Mouse (Mus musculus): ENCODE data around the gene Neurl2. TPM values are rescaled to one million over a fixed set of nuclear protein-coding genes. Genes with fewer than 3 reads are reported as not detected.
"Not testable (repeated sequence)": the region's sequence is repeated elsewhere in the genome, so short reads cannot be mapped to it uniquely, and the experiment has no call there.

Gene Neurl2
- polyA plus RNA-seq, 1 experiment from 2014 or later = 44.5 TPM

GRCm38 (mm10) chr2:164868491-164868890, 35.2 kb upstream of the Neurl2 start:
- Histone ChIP-seq H3K27ac (replicated peaks) (no peak overlapping the region), H3K4me1 (peaks cover 21% of the 10 kb centered on the region), H3K4me3 (no peak overlapping the region), H3K36me3 (no peaks in the 10 kb centered on the region; the same call in 1 of the 2 replicates), H3K9ac (no peak overlapping the region), H3K27me3 (replicated peaks) (no peaks in the 10 kb centered on the region), H3K9me3 (0 out of 2 replicates have a peak, but pooled peaks cover 5% of the 10 kb centered on the region), H3K4me2 (no peak overlapping the region)
- ATAC-seq (ENCODE audit: extremely low read depth, insufficient number of reproducible peaks, low FRiP score, low TSS enrichment) = no peak
- 63% methylated on average over 7 of the region's 7 CpGs for WGBS

GRCm38 (mm10) chr2:164867566-164867965, 34.3 kb upstream of the Neurl2 start:
- no peaks in the 10 kb centered on the region; the same call in 1 of the 2 replicates for H3K36me3 ChIP-seq
- H3K9ac ChIP-seq = no peak overlapping the region
- 0 out of 2 replicates have a peak, but pooled peaks cover 5% of the 10 kb centered on the region for H3K9me3 ChIP-seq
- ATAC-seq (ENCODE audit: extremely low read depth, insufficient number of reproducible peaks, low FRiP score, low TSS enrichment) = no peak
- H3K4me2 ChIP-seq = no peak overlapping the region
- H3K4me1 ChIP-seq = peaks cover 25% of the 10 kb centered on the region
- no peak overlapping the region for H3K4me3 ChIP-seq
- H3K27ac ChIP-seq (replicated peaks) = peak overlapping the region; percentile 94
- H3K27me3 ChIP-seq (replicated peaks) = no peaks in the 10 kb centered on the region
- WGBS = 87% methylated on average over 7 of the region's 7 CpGs

GRCm38 (mm10) chr2:164866741-164867551, 33.7 kb upstream of the Neurl2 start:
- H3K27me3 ChIP-seq (replicated peaks) = no peaks in the 10 kb centered on the region
- H3K4me2 ChIP-seq = peak overlapping the region; percentile 22
- H3K4me1 ChIP-seq = peaks cover 31% of the 10 kb centered on the region
- H3K27ac ChIP-seq (replicated peaks) = peak overlapping the region; percentile 94
- H3K9ac ChIP-seq = peak overlapping the region; percentile 55
- 21% methylated on average over 16 of the region's 16 CpGs for whole genome bisulfite sequencing
- no peak overlapping the region for H3K4me3 ChIP-seq
- peak; percentile 78 for ATAC-seq (ENCODE audit: extremely low read depth, insufficient number of reproducible peaks, low FRiP score, low TSS enrichment)
- H3K9me3 ChIP-seq = 0 out of 2 replicates have a peak, but pooled peaks cover 5% of the 10 kb centered on the region
- no peaks in the 10 kb centered on the region; the same call in 1 of the 2 replicates for H3K36me3 ChIP-seq

GRCm38 (mm10) chr2:164864593-164864992, 31.3 kb upstream of the Neurl2 start:
- Histone ChIP-seq H3K27ac (replicated peaks) (no peak overlapping the region), H3K4me1 (peaks cover 43% of the 10 kb centered on the region), H3K27me3 (replicated peaks) (peaks cover 7% of the 10 kb centered on the region; the same call in 1 of the 2 replicates), H3K4me3 (no peak overlapping the region), H3K9ac (no peak overlapping the region), H3K36me3 (no peaks in the 10 kb centered on the region; the same call in 1 of the 2 replicates), H3K9me3 (0 out of 2 replicates have a peak, but pooled peaks cover 5% of the 10 kb centered on the region), H3K4me2 (no peak overlapping the region)
- ATAC-seq (ENCODE audit: extremely low read depth, insufficient number of reproducible peaks, low FRiP score, low TSS enrichment) = no peak
- WGBS = 53% methylated on average over 4 of the region's 4 CpGs

- not testable (repeated sequence) for H3K27ac ChIP-seq (replicated peaks)
Observed at GRCm38 (mm10) chr2:164863411-164863810, 30.2 kb upstream of the Neurl2 start.

GRCm38 (mm10) chr2:164862179-164862861, 29.1 kb upstream of the Neurl2 start:
- Histone ChIP-seq H3K27ac (replicated peaks) (peak overlapping the region; percentile 65), H3K27me3 (replicated peaks) (peaks cover 28% of the 10 kb centered on the region), H3K4me3 (no peak overlapping the region), H3K4me2 (peak overlapping the region; percentile 1; the same call in 1 of the 2 replicates), H3K9ac (no peak overlapping the region), H3K4me1 (peaks cover 47% of the 10 kb centered on the region), H3K9me3 (no peaks in the 10 kb centered on the region), H3K36me3 (no peaks in the 10 kb centered on the region)
- WGBS = 39% methylated on average over 9 of the region's 9 CpGs
- no peak for ATAC-seq (ENCODE audit: extremely low read depth, insufficient number of reproducible peaks, low FRiP score, low TSS enrichment)

More at GRCm38 (mm10) chr2:164863411-164863810, 30.2 kb upstream of the Neurl2 start:
- not testable (repeated sequence) for H3K4me3 ChIP-seq; H3K9me3 ChIP-seq; ATAC-seq (ENCODE audit: extremely low read depth, insufficient number of reproducible peaks, low FRiP score, low TSS enrichment); H3K4me2 ChIP-seq; H3K9ac ChIP-seq; H3K36me3 ChIP-seq
- Histone ChIP-seq H3K27me3 (replicated peaks) (peaks cover 17% of the 10 kb centered on the region), H3K4me1 (peaks cover 43% of the 10 kb centered on the region)
- 87% methylated on average over 9 of the region's 9 CpGs for WGBS

GRCm38 (mm10) chr2:164861094-164861493, 27.8 kb upstream of the Neurl2 start:
- Histone ChIP-seq H3K27me3 (replicated peaks) (peaks cover 40% of the 10 kb centered on the region), H3K27ac (replicated peaks) (no peak overlapping the region), H3K4me2 (no peak overlapping the region), H3K36me3 (no peaks in the 10 kb centered on the region), H3K9me3 (no peaks in the 10 kb centered on the region), H3K4me1 (peaks cover 47% of the 10 kb centered on the region), H3K4me3 (no peak overlapping the region), H3K9ac (no peak overlapping the region)
- WGBS = 64% methylated on average over 4 of the region's 4 CpGs
- no peak for ATAC-seq (ENCODE audit: extremely low read depth, insufficient number of reproducible peaks, low FRiP score, low TSS enrichment)

- H3K36me3 ChIP-seq = no peaks in the 10 kb centered on the region
- ATAC-seq (ENCODE audit: extremely low read depth, insufficient number of reproducible peaks, low FRiP score, low TSS enrichment) = no peak
- H3K27me3 ChIP-seq (replicated peaks) = peaks cover 53% of the 10 kb centered on the region
- WGBS = 63% methylated on average over 9 of the region's 9 CpGs
- H3K27ac ChIP-seq (replicated peaks) = no peak overlapping the region
- H3K4me1 ChIP-seq = peaks cover 47% of the 10 kb centered on the region
- H3K4me3 ChIP-seq = no peak overlapping the region
- H3K9ac ChIP-seq = no peak overlapping the region
- no peak overlapping the region for H3K4me2 ChIP-seq
- no peaks in the 10 kb centered on the region for H3K9me3 ChIP-seq
Observed at GRCm38 (mm10) chr2:164859640-164860432, 26.6 kb upstream of the Neurl2 start.

- Histone ChIP-seq H3K9me3 (no peaks in the 10 kb centered on the region), H3K36me3 (no peaks in the 10 kb centered on the region), H3K4me1 (peaks cover 42% of the 10 kb centered on the region), H3K4me3 (no peak overlapping the region), H3K4me2 (no peak overlapping the region), H3K9ac (no peak overlapping the region), H3K27ac (replicated peaks) (no peak overlapping the region), H3K27me3 (replicated peaks) (peaks cover 60% of the 10 kb centered on the region)
- no peak for ATAC-seq (ENCODE audit: extremely low read depth, insufficient number of reproducible peaks, low FRiP score, low TSS enrichment)
- WGBS = 51% methylated on average over 2 of the region's 2 CpGs
Observed at GRCm38 (mm10) chr2:164859155-164859554, 25.9 kb upstream of the Neurl2 start.

- H3K9ac ChIP-seq = peak overlapping the region; percentile 81
- 6% methylated on average over 19 of the region's 19 CpGs for WGBS
- no peak overlapping the region for H3K27ac ChIP-seq (replicated peaks)
- H3K4me2 ChIP-seq = peak overlapping the region; percentile 97
- peaks cover 70% of the 10 kb centered on the region for H3K27me3 ChIP-seq (replicated peaks)
- no peaks in the 10 kb centered on the region for H3K9me3 ChIP-seq
- no peak for ATAC-seq (ENCODE audit: extremely low read depth, insufficient number of reproducible peaks, low FRiP score, low TSS enrichment)
- no peaks in the 10 kb centered on the region for H3K36me3 ChIP-seq
- peak overlapping the region; percentile 64 for H3K4me3 ChIP-seq
- peaks cover 42% of the 10 kb centered on the region for H3K4me1 ChIP-seq
Observed at GRCm38 (mm10) chr2:164857842-164858553, 24.7 kb upstream of the Neurl2 start.
